Mouse (Mus musculus): ENCODE data around the gene Dera. TPM values are rescaled to one million over a fixed set of nuclear protein-coding genes. Genes with fewer than 3 reads are reported as not detected.
A peak's percentile ranks its signal among the peaks of the same experiment; 100 is the strongest.

Dera gene
- total RNA-seq, 2 experiments from 2014 or later = 6.1 to 7.9 TPM

DNA sequence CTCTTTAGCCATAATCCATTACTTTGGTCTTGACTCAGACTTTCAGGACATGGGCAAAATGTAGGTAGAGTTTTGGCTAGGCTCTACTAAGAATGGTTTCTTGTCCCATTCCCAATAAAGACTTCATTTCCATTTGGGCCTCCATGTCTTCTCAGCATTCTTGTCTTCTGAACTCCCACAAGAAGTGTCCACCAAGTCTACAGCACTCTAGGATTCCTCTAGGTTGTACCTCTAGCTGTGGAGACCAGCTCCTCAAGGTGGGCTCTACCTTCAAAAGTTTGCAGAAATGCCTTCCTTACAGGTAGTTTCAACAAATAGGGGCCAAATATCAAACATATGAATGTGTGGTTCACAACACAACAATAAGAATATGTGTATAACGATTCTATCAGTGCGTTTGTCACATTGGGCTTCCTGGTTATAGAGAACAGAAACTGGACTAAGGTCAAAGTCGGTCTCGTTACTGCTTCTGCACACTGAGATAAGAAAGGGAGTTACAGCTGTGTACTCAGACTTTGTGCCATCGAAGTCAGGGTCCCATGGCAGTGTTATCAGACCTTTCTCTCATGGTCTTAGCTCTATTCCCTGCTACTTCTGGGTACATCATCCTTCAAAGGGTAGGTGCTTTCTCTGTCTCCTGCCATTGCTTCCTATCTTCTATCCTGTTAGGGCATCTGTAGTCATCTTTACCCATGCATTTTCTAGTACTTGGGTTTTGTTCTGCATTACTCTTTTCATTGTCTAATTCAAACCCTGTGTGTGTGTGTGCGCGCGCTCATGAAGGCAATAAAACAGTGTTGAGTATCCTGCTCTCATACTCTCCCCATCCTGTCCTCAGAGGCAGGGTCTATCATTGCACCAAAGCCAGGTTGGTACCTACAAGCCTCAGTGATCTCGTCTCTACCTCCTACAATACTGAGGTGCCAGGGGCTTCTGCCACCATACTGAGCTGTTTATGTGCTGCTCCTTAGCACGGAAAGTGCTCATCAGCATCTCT is 103.2 kb downstream of the Dera start:
- intact Hi-C loops (cut with DNase I) = no loop called here
- DNase-seq (ENCODE audit: low spot score in 2 of 2) = no peak

DNA sequence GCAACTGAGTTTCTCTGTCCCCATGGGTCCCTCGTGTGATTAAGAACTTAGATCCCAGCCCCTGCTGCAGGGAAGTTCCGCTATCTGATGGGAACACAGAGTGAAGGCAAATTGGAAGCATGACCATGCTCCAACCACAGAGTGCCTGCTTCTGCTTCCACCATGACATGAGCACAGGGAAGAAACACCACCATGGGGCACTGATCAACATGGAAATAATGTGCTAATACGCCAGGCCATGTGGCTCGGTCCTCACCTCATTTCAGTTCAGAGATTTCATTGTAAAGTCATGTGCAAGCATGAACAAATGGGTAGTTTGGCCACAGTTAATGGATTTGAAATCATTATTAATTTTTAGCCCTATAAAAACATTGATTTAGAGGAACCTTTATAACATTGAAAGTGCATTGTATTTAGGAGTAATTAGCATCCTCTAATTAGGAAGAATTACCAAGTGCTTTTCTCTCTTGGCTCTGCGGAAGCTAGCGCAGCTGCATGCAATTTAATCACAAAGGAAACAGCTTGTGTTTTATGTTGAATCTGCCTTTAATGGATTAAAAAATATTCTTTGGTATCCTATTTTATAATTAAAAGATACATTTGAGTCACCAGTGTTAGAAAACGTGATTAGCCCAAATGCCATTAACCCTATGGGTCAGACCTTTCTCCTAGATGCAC is 115.7 kb downstream of the Dera start:
- DNase-seq (ENCODE audit: low spot score in 2 of 2) = no peak
- intact Hi-C loops (cut with DNase I) = loop anchor here (10.0 kb wide), 1 partner anchor 285 kb away; no protein-coding TSS in a partner anchor

DNA sequence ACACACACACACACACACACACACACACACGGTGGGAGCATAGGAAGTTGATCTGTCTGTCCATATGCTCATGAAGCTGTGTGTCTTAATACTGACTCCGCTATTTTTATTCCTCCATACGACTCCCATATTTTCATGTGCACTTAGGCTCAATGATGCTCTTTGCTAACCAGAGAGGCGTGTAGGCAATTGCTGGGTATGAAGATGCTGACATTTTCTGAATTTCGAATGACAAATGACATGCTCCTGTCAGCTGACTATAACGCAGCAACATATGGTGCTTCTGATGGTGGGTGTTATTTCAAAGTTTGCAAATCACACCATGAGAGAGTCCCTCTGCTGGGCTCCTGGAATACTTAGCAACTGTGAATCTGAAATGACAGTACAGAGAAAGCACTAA is 116.3 kb downstream of the Dera start:
- DNase-seq (ENCODE audit: low spot score in 2 of 2) = peak; percentile 56 to 72
- intact Hi-C loops (cut with DNase I) = loop anchor here (10.0 kb wide), 1 partner anchor 284 kb away; no protein-coding TSS in a partner anchor

DNA sequence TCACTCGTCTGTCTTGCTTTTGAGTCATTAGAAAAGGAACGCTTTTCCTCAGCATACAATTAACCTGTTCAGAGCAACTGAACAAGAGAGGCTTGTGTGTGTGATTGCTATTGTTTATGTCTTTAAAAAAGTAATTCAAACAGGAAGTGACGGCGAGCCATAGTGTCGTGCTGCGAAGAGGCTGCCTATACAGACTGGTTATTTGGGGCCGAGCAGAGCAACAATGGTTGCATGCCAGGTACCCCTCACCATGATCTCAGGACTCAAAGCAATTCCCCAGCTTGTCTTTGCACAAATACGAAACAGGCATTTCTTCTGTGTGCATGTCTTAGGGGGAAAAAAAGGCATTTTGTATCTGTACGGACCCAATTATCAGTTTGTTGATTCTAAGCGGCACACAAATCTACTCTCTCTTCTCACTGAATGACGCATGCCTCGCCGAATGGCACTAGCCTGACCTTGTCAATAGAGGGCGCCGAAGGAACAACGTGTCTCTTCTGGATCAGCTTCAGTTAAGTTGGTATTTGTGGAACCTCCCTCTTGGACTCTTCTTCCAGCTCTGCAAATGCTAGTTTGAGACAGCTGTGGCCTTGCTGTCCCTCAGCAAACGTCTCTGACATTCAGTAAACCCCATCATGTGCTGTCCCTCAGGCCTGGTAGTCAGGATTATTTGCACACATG is 117.8 kb downstream of the Dera start:
- DNase-seq (ENCODE audit: low spot score in 2 of 2) = peak; percentile 76 to 78
- intact Hi-C loops (cut with DNase I) = loop anchor here (10.0 kb wide), 1 partner anchor 283 kb away; no protein-coding TSS in a partner anchor

DNA sequence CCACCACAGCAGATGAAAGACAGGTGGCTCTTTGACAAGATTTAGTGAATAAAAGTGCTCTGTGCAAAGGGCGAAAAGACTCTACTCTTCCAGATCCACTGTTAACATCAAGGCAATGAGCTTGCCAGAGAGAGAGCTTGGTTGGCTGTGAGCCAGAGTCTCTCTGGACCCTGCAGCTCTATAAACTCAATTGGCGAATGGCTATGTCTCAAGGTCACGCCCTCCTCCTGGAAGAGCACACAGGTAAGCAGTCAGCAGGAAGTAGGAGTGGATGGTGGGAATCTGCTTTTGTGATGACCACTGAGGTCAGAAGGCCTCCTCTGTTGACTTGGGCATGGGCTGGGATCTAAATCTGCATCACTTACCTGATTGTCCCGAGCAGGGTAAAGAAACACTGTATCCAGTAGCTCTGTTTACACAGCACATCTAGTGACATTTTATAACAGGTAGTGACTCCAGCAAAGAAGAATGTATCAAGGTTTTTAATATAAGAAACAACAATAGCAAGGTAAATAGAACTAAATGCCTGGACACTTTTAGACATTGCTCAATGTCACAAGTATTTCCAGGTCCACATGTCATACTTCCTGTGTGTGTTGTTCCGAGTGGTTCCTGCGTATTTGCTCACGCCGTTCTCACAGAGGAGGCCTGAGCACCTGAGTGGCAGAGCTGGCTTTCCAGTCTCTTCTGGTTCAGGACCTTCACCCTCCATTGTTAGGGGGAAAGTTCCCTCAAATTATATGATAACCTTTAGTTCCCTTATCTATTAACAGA is 120.3 kb downstream of the Dera start:
- no peak for DNase-seq (ENCODE audit: low spot score in 2 of 2)
- intact Hi-C loops (cut with DNase I) = loop anchor here (10.0 kb wide), 1 partner anchor 280 kb away; no protein-coding TSS in a partner anchor

DNA sequence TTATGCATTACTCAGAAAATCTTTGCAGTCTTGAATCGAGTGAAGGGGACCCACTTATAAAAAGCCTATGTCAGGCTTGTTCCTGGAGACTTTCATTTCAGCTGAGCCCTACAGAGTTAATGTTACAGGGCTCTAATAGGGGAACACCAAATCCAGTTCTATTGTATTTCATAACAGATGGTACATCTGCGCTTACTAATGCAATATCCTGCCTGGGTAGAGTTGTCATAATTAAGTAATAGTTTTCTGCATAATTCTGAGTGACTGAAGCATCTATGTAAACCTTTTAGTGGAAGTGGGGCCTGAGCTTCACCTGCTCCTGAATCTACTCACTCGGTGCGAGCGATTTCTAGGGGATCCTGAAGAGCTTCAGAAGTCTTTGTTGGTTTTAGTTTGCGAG is 131.3 kb downstream of the Dera start:
- intact Hi-C loops (cut with DNase I) = no loop called here
- DNase-seq (ENCODE audit: low spot score in 2 of 2) = no peak

DNA sequence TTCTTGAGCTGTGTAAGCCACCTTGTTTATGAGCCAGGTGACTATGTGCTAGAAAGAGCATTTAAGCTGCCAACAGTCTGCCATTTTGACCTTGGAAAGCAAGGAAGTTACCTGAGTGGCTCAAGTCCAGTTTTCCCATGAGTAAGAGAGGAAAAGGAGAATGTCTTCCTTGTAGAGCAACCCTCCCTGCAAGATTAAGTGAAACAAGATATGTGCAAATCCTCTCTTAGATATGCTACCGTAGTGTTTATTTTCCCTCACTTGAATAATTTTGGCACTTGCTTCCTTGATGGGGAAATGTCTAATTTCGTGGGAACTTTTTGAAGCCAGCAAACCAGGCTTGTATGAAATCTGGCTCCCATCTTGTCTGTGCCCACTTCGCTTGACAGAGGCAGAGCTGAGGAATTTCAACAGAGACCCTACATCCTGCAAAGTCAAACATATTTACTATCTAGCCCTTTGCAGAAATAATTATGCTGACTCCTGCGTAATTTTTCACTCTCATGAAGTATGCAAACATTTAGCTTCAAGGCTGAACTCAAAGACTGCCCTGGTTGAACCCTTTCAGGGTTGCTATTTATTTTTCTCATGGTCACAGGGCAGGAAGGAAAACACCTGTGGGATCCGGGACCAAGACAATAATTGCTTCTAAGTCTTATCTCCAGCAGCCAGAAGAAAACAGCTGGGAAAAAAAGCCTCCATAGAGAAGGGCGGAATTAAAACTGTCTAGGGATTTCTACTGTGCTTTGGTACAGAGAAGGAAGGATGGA is 132.0 kb downstream of the Dera start:
- intact Hi-C loops (cut with DNase I) = no loop called here
- DNase-seq (ENCODE audit: low spot score in 2 of 2) = no peak

DNA sequence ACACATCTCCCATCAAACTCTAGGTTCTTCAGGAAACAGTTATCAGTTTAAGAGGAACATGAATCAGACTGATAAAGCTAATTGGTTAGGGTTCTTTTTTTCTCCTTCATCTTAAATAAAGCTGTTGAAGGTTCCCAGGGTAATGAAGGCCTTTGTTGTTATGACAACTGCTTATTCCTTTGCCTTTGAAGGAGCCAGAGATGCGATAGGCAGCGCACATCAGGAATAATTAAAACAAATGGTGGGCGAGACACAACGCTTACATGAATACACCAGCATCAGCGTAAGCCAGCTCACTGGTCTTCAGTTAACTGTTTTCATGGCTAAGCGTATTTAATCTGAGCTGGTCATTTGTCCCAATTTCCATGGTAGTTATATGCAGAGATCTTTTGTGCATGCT is 132.9 kb downstream of the Dera start:
- no peak for DNase-seq (ENCODE audit: low spot score in 2 of 2)
- intact Hi-C loops (cut with DNase I) = no loop called here

DNA sequence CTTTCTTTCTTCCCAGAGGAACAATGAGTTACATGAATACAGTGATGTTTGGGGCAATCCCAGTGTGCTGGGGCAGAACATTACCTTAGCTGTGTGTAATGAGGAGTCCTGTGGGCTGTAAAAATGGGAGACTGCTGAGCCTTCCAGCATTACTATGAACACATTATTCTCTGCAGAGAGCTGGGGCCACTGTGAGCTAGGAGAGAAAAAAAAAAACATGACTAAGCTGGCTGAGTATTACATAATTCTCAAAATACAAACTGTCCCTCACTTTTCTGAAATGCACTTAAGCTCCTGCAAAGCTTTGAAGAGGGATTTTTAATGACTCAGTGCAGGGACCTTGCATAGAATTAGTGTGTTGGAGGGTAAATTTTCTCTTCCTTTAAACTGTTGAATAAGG is 143.3 kb downstream of the Dera start:
- intact Hi-C loops (cut with DNase I) = no loop called here
- DNase-seq (ENCODE audit: low spot score in 2 of 2) = no peak

DNA sequence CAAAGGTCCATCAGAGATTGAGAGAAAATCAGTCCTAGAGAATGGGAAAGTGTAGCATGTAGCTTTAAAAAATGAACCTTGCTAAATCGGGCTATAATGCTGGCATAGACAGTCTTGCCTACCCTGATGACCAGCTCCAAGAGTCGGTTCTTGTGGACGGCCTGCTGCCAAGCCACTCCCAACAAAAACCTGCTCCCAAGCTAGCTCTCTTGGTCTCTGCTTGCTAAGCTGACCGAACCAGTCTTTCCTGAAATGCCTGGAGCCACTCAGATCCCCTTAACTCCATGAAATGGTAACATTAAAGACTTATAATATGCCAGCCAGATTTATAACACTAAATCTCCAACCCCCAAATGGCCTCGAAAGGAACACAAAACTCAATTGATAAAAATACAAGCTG is 146.9 kb downstream of the Dera start:
- no peak for DNase-seq (ENCODE audit: low spot score in 2 of 2)
- intact Hi-C loops (cut with DNase I) = no loop called here

Other genes with a start within 250 kb of the Dera start
- 10 to 100 TPM; 30.1 to 32.2 TPM for gene Eps8, start 99.7 kb upstream of the Dera start, total RNA-seq (2021)
- gene Strap, start 19.5 kb upstream of the Dera start, total RNA-seq (2021) = 100 to 1,000 TPM; 123 to 129 TPM

Data from left cerebral cortex, postnatal 14 days (tissue).